Mouse (Mus musculus): Measurements from ENCODE around the gene Gm11437.

DNA sequence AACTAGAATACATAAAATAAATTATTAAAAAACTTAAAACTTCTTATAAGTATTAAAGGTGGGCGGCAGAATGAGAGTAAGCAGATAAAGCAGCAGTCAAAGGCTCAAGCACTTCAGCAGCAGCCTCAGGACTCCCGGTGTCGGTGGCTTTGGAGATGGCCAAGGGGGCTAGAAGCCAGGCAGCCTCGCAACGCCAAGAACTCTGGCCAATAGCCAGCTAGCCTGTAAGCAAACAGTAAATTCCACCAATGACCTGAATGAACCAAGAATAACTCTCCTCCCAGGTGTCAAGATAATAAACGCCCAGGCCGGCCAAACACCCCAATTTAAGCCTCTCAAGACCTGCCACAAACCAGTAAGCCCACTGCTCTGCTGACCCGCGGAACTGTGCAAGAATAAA is 51.6 kb downstream of the Gm11437 start:
- TF ChIP-seq SRF (IDR thresholded peaks at IDR 0.05; ENCODE audit: control insufficient read depth, insufficient read length, low read depth) (no peak), USF1 (IDR thresholded peaks at IDR 0.05; ENCODE audit: low read depth) (no peak), TCF12 (IDR thresholded peaks at IDR 0.05; ENCODE audit: insufficient read depth, poor library complexity, severe bottlenecking) (no peak)
